Mouse (Mus musculus): ENCODE results near the gene Gdf10. TPM values are rescaled to one million over a fixed set of nuclear protein-coding genes. Genes with fewer than 3 reads are reported as not detected.

Gdf10 gene
- polyA plus RNA-seq, 1 experiment, result not detected

GRCm38 (mm10) chr14:33931853-33932252, 8.5 kb downstream of the Gdf10 start:
- peaks cover 9% of the 10 kb centered on the region for H3K4me1 ChIP-seq (ENCODE audit: control insufficient read depth, insufficient read depth, low read length)
- TF ChIP-seq CTCF (IDR thresholded peaks at IDR 0.05; ENCODE audit: insufficient read depth, low read depth, low read length) (no peak), POLR2A (IDR thresholded peaks at IDR 0.05; ENCODE audit: insufficient read depth, low read depth, low read length) (no peak)
- H3K27ac ChIP-seq (ENCODE audit: insufficient read depth, low read depth, low read length), result no peak overlapping the region
- H3K4me3 ChIP-seq (ENCODE audit: insufficient read depth, low read depth, low read length), result no peak overlapping the region
- WGBS, result 83% methylated on average over 17 of the region's 17 CpGs

- Histone ChIP-seq H3K4me1 (ENCODE audit: control insufficient read depth, insufficient read depth, low read length) (peaks cover 10% of the 10 kb centered on the region), H3K4me3 (ENCODE audit: insufficient read depth, low read depth, low read length) (no peak overlapping the region), H3K27ac (ENCODE audit: insufficient read depth, low read depth, low read length) (no peak overlapping the region)
- peak; percentile 21; the same call in 1 of the 2 replicates for TF ChIP-seq CTCF (IDR thresholded peaks at IDR 0.05; ENCODE audit: insufficient read depth, low read depth, low read length)
- TF ChIP-seq POLR2A (IDR thresholded peaks at IDR 0.05; ENCODE audit: insufficient read depth, low read depth, low read length), result no peak
- 72% methylated on average over 10 of the region's 10 CpGs for WGBS
These were observed 9.7 kb downstream of the Gdf10 start for GRCm38 (mm10) chr14:33932935-33933703.

GRCm38 (mm10) chr14:33933778-33934317, 10.5 kb downstream of the Gdf10 start:
- WGBS, result 50% methylated on average over 5 of the region's 5 CpGs
- TF ChIP-seq CTCF (IDR thresholded peaks at IDR 0.05; ENCODE audit: insufficient read depth, low read depth, low read length), result no peak
- TF ChIP-seq POLR2A (IDR thresholded peaks at IDR 0.05; ENCODE audit: insufficient read depth, low read depth, low read length), result no peak
- H3K4me1 ChIP-seq (ENCODE audit: control insufficient read depth, insufficient read depth, low read length), result peaks cover 10% of the 10 kb centered on the region
- H3K27ac ChIP-seq (ENCODE audit: insufficient read depth, low read depth, low read length), result no peak overlapping the region
- no peak overlapping the region for H3K4me3 ChIP-seq (ENCODE audit: insufficient read depth, low read depth, low read length)

GRCm38 (mm10) chr14:33939117-33939516, 15.7 kb downstream of the Gdf10 start:
- no peak overlapping the region for H3K27ac ChIP-seq (ENCODE audit: insufficient read depth, low read depth, low read length)
- TF ChIP-seq CTCF (IDR thresholded peaks at IDR 0.05; ENCODE audit: insufficient read depth, low read depth, low read length), result peak; percentile 85
- TF ChIP-seq POLR2A (IDR thresholded peaks at IDR 0.05; ENCODE audit: insufficient read depth, low read depth, low read length), result no peak
- WGBS, result 31% methylated on average over 9 of the region's 9 CpGs

GRCm38 (mm10) chr14:33940739-33941138, 17.4 kb downstream of the Gdf10 start, which contains the start of gene Gdf2:
Gdf2 (plus strand) TSS chr14:33941039.
- Histone ChIP-seq H3K27ac (ENCODE audit: insufficient read depth, low read depth, low read length) (no peak within 1 kb of the TSS), H3K4me3 (ENCODE audit: insufficient read depth, low read depth, low read length) (no peak within 1 kb of the TSS), H3K4me1 (ENCODE audit: control insufficient read depth, insufficient read depth, low read length) (peaks cover 5% of the 10 kb centered on the region; the same call in 1 of the 2 replicates)
- TF ChIP-seq CTCF (IDR thresholded peaks at IDR 0.05; ENCODE audit: insufficient read depth, low read depth, low read length) (no peak), POLR2A (IDR thresholded peaks at IDR 0.05; ENCODE audit: insufficient read depth, low read depth, low read length) (no peak)
- 87% methylated on average over 8 of the region's 8 CpGs for WGBS

More at GRCm38 (mm10) chr14:33939117-33939516, 15.7 kb downstream of the Gdf10 start:
- H3K4me3 ChIP-seq (ENCODE audit: insufficient read depth, low read depth, low read length), result peak overlapping the region; percentile 4; the same call in 1 of the 2 replicates
- H3K4me1 ChIP-seq (ENCODE audit: control insufficient read depth, insufficient read depth, low read length), result peaks cover 9% of the 10 kb centered on the region

GRCm38 (mm10) chr14:33942222-33942621, 18.8 kb downstream of the Gdf10 start:
- Histone ChIP-seq H3K4me3 (ENCODE audit: insufficient read depth, low read depth, low read length) (no peak overlapping the region), H3K4me1 (ENCODE audit: control insufficient read depth, insufficient read depth, low read length) (no peaks in the 10 kb centered on the region), H3K27ac (ENCODE audit: insufficient read depth, low read depth, low read length) (no peak overlapping the region)
- 85% methylated on average over 5 of the region's 5 CpGs for WGBS
- TF ChIP-seq POLR2A (IDR thresholded peaks at IDR 0.05; ENCODE audit: insufficient read depth, low read depth, low read length) (no peak), CTCF (IDR thresholded peaks at IDR 0.05; ENCODE audit: insufficient read depth, low read depth, low read length) (no peak)

GRCm38 (mm10) chr14:33946125-33946524, 22.7 kb downstream of the Gdf10 start:
- Histone ChIP-seq H3K4me1 (ENCODE audit: control insufficient read depth, insufficient read depth, low read length) (no peaks in the 10 kb centered on the region), H3K27ac (ENCODE audit: insufficient read depth, low read depth, low read length) (no peak overlapping the region), H3K4me3 (ENCODE audit: insufficient read depth, low read depth, low read length) (no peak overlapping the region)
- WGBS, result 88% methylated on average over 6 of the region's 6 CpGs
- TF ChIP-seq POLR2A (IDR thresholded peaks at IDR 0.05; ENCODE audit: insufficient read depth, low read depth, low read length) (no peak), CTCF (IDR thresholded peaks at IDR 0.05; ENCODE audit: insufficient read depth, low read depth, low read length) (no peak)

GRCm38 (mm10) chr14:33952233-33952981, 29.0 kb downstream of the Gdf10 start:
- Histone ChIP-seq H3K4me1 (ENCODE audit: control insufficient read depth, insufficient read depth, low read length) (no peaks in the 10 kb centered on the region), H3K27ac (ENCODE audit: insufficient read depth, low read depth, low read length) (no peak overlapping the region), H3K4me3 (ENCODE audit: insufficient read depth, low read depth, low read length) (no peak overlapping the region)
- no peak for TF ChIP-seq CTCF (IDR thresholded peaks at IDR 0.05; ENCODE audit: insufficient read depth, low read depth, low read length)
- TF ChIP-seq POLR2A (IDR thresholded peaks at IDR 0.05; ENCODE audit: insufficient read depth, low read depth, low read length), result no peak
- 70% methylated on average over 6 of the region's 6 CpGs for WGBS

- no peaks in the 10 kb centered on the region for H3K4me1 ChIP-seq (ENCODE audit: control insufficient read depth, insufficient read depth, low read length)
- H3K4me3 ChIP-seq (ENCODE audit: insufficient read depth, low read depth, low read length), result no peak within 1 kb of the TSS
- no peak within 1 kb of the TSS for H3K27ac ChIP-seq (ENCODE audit: insufficient read depth, low read depth, low read length)
- 82% methylated on average over 5 of the region's 5 CpGs for WGBS
- no peak for TF ChIP-seq CTCF (IDR thresholded peaks at IDR 0.05; ENCODE audit: insufficient read depth, low read depth, low read length)
- no peak for TF ChIP-seq POLR2A (IDR thresholded peaks at IDR 0.05; ENCODE audit: insufficient read depth, low read depth, low read length)
These were observed 30.4 kb downstream of the Gdf10 start, which contains the start of gene Rbp3 for GRCm38 (mm10) chr14:33953761-33954160. Rbp3 (plus strand) TSS chr14:33954003.
